Mouse (Mus musculus): Measurements from ENCODE around the gene Spesp1. TPM values are rescaled to one million over a fixed set of nuclear protein-coding genes. Genes with fewer than 3 reads are reported as not detected.
A peak's percentile ranks its signal among the peaks of the same experiment; 100 is the strongest.

The Spesp1 gene
- total RNA-seq, 2 experiments from 2014 or later = 0.22 to 0.31 TPM

DNA sequence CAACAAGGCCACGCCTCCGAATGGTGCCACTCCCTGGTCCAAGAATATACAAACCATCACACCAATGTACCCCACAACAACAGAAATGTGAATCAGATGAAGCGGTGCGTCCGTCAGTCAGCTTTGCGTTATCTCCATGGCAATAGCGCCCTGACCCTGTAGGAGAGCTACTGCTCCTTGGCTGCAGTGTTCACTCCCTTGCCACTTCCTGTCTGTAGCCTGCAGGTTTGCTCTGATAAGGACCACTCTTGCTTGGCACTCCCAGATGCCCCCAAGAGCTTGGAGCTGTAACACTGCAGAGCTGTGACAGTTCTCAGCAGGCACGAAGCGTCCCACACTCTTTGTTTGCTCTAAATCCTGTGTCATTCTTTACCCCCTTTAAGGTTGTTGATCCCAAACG lies 16.7 kb downstream of the Spesp1 start:
- DNase-seq (ENCODE audit: low spot score in 2 of 2) = no peak
- H3K27ac ChIP-seq = no peak overlapping the region
- no peak for TF ChIP-seq CTCF (conservative IDR thresholded peaks at IDR 0.05)
- H3K4me3 ChIP-seq = no peak overlapping the region

DNA sequence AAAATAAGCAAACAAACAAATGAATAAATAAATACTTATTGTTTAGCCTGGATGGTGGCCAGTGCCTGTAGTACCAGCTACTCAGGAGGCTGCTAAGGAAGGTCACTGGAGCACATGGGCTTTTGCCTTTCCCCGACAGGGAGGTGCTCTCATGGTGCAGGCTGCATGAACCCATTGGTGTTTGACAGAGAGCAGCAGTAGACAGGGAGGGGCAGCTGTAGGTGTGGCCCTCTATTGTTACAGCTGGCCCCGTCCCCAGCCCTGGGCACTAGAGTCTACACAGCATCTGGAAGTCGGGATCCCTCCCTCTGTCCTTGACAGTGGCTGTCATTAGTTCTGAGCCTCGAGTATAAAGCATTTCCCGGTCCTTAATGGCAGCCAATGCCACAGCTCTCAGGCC lies 18.4 kb downstream of the Spesp1 start:
- Histone ChIP-seq H3K4me3 (no peak overlapping the region), H3K27ac (no peak overlapping the region)
- no peak for DNase-seq (ENCODE audit: low spot score in 2 of 2)
- TF ChIP-seq CTCF (conservative IDR thresholded peaks at IDR 0.05) = no peak

DNA sequence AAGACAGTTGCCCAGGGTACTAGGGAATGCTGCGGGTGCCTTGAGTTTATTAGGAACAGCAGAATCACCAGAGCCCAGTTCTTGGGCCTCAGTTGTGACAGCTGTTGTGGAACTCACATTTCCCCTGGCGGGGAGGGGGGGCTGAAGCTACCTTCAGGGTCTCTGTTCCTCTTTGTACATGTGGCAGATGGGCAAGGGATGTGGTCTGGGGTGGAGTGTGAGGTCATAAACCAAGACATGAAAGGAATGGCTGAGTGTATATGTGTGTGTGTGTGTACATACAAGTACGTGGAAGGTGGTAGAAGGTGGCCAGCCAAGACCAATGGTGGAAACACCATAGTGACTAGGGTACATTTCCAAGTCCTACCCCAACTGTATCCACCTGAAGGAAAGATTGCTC lies 20.6 kb downstream of the Spesp1 start:
- TF ChIP-seq CTCF (conservative IDR thresholded peaks at IDR 0.05) = no peak
- no peak for DNase-seq (ENCODE audit: low spot score in 2 of 2)
- H3K4me3 ChIP-seq = no peak overlapping the region
- H3K27ac ChIP-seq = no peak overlapping the region

DNA sequence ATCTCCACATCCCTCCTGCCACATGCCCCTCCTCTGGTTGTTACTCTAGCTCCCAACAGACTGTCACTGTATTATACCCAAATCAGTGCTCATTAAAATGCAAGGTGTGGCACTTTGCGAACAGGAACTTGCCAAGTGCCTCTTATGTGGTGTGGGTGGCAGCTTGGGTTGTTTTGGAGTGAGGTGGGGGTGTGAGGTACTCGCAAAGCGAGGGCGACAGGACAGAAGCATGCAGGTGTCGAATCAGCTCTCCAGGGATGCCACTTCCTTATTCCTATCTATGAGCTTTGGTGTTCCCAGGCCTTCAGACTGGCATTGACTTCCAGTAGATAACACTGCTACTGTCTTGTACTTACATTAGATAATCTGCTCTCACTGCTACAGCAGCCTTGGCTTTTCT lies 21.0 kb downstream of the Spesp1 start:
- TF ChIP-seq CTCF (conservative IDR thresholded peaks at IDR 0.05) = no peak
- no peak overlapping the region for H3K27ac ChIP-seq
- DNase-seq (ENCODE audit: low spot score in 2 of 2) = no peak
- H3K4me3 ChIP-seq = no peak overlapping the region

DNA sequence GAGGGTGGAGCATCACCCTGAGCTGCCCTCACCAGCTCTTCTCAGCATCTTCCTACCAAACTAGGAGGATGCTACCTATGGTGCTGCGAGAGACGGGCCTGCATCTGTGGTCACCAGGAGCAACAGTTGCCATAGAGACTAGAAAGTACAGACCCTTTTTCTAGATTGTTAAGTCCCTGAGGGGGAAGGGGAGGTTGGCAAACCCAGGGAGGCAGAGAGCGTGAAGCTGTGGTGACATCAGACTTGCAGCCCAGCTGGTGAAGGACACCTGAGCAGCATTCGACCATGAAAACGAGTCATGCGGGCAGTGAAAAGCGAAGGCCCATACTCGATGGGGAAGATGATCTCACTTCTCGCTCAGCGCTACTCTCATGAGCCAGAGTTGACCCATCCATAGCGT lies 24.0 kb downstream of the Spesp1 start:
- no peak for DNase-seq (ENCODE audit: low spot score in 2 of 2)
- Histone ChIP-seq H3K27ac (peak overlapping the region; percentile 39; the same call in 1 of the 2 replicates), H3K4me3 (no peak overlapping the region)
- no peak for TF ChIP-seq CTCF (conservative IDR thresholded peaks at IDR 0.05)

DNA sequence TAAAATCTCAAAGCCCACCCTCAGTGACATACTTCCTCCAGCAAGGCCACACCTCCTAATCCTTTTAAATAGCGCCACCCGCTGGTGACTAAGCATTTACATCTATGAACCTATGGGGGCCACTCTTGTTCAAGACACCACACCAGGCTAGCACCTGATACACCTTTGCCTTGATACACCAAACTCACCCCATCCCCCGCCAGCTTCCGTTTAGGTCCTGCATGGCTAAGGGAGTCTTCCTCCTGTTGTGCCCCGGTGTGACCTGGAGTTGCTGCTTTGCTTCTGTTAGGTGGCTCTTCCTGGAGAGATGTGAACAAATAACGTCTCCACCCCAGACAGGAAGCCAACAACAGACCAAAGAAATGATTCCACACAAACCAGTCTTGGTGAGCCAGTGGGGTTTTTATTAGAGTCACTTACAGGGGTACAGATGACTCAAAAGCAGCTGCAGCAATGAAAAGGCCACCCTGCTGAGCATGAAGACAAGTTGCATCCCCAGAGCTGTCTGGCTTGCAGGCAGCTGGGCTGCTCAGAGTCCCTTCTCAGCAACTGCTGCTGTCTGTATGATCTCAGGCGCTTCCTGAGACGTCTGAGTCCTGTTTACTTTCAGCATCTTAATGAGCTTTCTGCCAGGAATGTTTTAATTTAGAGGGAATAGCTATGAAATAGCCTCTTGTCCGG lies 26.0 kb downstream of the Spesp1 start:
- peak; percentile 37; the same call in 1 of the 2 replicates for TF ChIP-seq CTCF (conservative IDR thresholded peaks at IDR 0.05)
- Histone ChIP-seq H3K4me3 (no peak overlapping the region), H3K27ac (peak overlapping the region; percentile 11; the same call in 1 of the 2 replicates)
- DNase-seq (ENCODE audit: low spot score in 2 of 2) = no peak

DNA sequence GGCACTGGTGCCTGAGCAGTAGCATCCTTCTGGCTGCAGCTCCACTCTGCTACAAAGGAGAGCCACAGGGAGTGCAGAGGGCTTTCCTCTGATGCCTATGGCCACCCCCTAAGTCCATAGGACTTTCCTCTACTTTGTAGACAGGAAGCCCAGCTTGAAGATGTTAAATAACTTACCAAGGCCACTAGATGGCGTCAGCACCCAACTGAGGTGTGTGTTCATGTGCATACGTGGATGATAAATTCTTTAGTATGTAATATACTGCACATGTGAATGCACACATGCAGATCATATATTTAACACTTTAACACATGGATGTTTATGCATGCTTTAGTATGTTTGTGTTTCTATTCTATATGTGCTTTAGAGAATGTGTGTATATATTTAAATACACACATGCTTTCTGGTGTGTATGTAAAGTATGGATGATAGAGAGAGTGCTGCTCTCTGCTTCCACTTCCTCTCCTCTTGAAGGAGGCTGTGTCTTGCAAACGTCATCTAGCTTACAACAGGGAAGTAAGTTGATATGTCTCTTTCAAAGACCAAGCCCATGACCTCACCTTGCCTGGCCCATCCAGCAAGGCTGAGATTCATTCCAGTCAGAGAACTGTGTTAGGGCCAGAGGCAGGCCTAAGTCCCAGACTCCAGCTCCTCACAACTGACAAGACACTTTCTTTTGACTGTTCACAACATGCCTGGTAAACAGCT lies 28.1 kb downstream of the Spesp1 start:
- Histone ChIP-seq H3K27ac (no peak overlapping the region), H3K4me3 (no peak overlapping the region)
- DNase-seq (ENCODE audit: low spot score in 2 of 2) = peak in 1 of 2 experiments; percentile 45
- TF ChIP-seq CTCF (conservative IDR thresholded peaks at IDR 0.05) = peak; percentile 84

DNA sequence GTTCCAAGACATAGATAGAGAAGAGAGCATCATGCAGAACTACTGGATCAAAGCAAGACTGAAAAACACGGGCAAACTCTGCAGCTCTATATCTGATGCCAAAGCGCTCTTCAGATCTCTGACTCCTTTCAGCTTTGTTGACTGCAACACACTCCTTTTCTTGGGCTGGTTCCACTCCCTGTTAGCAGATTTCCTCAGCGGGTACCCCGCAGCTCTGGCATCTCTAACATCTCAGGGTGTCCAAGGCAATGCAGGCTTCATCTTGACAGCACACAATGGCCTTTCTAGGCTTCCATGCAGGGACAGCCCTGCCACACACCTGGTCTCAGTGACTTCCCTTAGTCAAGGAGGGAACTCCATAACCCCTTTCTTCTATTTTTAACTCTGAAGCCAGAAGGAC lies 31.7 kb downstream of the Spesp1 start:
- H3K27ac ChIP-seq = no peak overlapping the region

DNA sequence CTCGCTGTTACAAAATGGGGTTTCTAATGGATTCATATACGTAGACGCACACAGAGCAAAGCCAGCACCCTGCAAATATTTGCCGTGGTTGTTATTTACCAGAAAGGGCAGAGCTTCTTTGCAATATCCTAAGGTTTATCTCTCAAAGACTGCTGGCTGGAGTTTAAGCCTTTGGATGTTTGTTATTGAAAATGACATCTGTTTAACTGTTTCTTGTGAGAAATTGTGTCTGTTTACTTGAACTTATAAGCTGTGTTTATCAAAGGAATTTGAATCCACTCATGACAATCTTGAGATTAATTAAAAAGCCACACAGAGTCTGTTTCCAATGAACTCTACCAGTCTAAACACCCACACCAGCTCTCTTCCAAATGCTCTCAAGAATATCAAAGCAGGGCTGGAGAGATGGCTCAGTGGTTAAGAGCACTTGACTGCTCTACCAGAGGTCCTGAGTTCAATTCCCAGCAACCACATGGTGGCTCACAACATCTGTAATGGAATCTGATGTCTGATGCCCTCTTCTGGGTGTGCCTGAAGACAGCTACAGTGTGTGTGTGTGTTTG lies 35.5 kb downstream of the Spesp1 start:
- Histone ChIP-seq H3K27ac (peak overlapping the region; percentile 43; the same call in 1 of the 2 replicates), H3K4me3 (no peak overlapping the region)
- no peak for DNase-seq (ENCODE audit: low spot score in 2 of 2)
- no peak for TF ChIP-seq CTCF (conservative IDR thresholded peaks at IDR 0.05)

More for the DNA sequence above, 31.7 kb downstream of the Spesp1 start:
- no peak overlapping the region for H3K4me3 ChIP-seq
- no peak for DNase-seq (ENCODE audit: low spot score in 2 of 2)
- no peak for TF ChIP-seq CTCF (conservative IDR thresholded peaks at IDR 0.05)

DNA sequence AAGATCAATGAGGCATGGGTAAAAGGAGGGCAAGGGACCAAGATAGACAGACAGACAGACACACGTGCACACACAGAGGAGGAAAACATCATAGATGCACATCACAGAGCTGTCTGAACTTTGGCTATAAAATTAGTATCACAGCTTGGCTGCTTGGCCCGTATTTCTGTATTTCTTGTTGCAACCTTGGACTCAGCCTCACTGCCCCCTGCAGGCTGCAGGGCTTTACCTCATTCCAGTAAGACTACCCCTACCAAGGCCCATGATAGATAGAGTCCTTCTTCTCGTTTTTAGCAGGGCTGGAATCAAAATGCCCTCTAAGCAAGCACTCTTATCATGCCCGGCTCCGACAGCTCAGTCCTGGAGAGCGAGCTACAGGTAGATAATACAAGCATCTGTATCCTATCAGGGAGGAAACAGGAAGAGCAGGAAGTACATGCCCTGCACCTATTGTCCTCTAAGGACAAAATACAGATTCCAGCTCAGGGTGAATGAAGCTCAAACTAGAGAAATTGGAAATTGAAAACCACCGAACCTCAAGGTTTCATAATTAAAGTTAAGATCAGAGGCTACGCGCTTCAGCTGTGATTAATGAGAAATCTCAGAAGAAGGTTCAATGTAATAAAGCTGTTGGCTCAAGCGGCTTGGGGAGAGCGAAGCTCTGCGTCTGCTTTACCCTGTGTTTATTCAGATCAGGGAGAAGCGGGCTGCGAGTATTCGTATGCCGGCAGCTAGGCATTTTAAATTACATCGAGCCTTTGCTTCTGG lies 36.2 kb downstream of the Spesp1 start:
- no peak for DNase-seq (ENCODE audit: low spot score in 2 of 2)
- H3K4me3 ChIP-seq = no peak overlapping the region
- peak; percentile 69 for TF ChIP-seq CTCF (conservative IDR thresholded peaks at IDR 0.05)
- H3K27ac ChIP-seq = peak overlapping the region; percentile 43; the same call in 1 of the 2 replicates

DNA sequence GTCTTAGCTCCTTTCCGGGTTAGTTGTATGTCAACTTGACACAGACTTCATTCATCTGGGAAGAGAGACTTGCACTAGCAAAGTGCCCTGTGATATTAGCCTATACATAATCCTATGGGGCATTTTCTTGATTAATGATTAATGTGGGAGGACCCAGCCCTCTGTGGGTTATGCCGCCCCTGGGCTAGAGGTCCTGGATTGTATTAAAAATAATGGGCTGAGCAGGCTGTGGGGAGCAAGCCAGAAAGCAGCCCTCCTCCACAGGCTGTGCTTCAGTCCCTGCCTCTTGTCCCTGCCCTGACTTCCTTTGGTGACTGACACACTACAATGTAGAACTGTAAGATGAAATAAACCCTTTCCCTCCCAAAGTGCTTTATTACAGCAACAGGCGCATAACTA lies 37.4 kb downstream of the Spesp1 start:
- TF ChIP-seq CTCF (conservative IDR thresholded peaks at IDR 0.05) = no peak; the same call in 1 of the 2 replicates
- no peak overlapping the region for H3K27ac ChIP-seq
- H3K4me3 ChIP-seq = no peak overlapping the region
- DNase-seq (ENCODE audit: low spot score in 2 of 2) = no peak

DNA sequence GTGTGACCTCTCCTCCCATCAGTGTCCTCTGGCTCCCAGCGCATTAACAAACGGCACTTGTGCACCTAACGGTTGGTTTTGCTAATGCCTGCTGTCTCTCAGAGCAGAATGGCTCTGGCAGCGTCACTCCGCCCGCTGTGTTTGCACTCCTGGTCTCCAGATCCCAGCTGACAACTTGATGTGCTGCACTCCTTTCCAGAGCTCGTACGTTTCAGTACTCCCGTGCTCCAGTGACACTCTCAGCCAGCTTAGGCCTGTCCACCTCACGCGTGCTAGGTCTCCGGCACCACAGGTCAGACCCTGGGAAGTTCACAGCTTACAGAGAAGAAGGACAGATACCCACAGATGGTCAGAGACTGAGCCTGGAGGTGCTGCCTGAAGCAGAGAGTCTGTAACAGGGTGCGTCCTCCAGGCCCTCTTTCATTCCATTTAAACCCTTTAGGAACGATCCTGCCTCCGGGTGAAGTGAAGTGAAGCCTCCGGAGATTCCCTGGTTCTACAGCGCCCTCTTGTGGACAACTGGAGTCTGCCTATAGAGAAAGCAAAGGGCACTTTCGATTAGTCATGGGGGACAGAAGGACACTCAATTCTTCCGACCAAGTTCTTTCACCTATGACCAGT lies 37.9 kb downstream of the Spesp1 start:
- Histone ChIP-seq H3K27ac (peak overlapping the region; percentile 47; the same call in 1 of the 2 replicates), H3K4me3 (peak overlapping the region; percentile 3; the same call in 1 of the 2 replicates)
- peak; percentile 63 to 87 for DNase-seq (ENCODE audit: low spot score in 2 of 2)
- TF ChIP-seq CTCF (conservative IDR thresholded peaks at IDR 0.05) = peak; percentile 94

All from layer of hippocampus, adult 2 months (tissue).